Mouse (Mus musculus) neutrophil, adult 59 days (primary cell): ENCODE results near the gene Ifna6. TPM values are rescaled to one million over a fixed set of nuclear protein-coding genes. Genes with fewer than 3 reads are reported as not detected.

Experiments used
- total RNA-seq, 2 experiments: library from RNA; stranded (reverse); gene quantifications; 1 replicate in 1 of 2; 2 replicates in 1 of 2; pipeline ENCODE4 v1.2.4; 2023

Ifna6 gene
- not detected for total RNA-seq

DNA sequence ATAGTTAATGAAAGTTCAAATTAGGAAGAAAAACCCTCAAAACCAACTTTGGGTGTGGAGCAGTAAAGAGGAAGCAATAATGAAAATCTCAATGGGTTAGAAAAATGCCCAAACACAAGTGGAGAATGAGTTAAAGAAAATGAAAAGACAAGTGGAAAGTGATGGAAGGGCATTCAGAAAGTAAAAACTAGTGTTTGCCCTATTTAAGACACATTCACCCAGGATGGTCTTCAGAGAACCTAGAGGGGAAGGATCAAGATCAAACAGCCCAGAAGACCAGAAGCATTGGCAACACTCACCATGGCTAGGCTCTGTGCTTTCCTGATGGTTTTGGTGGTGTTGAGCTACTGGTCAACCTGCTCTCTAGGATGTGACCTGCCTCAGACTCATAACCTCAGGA lies at the start of gene Ifna6:
Gene Ifna6, plus strand, starts transcription at position 301 of the 400 bp plus-strand sequence.

DNA sequence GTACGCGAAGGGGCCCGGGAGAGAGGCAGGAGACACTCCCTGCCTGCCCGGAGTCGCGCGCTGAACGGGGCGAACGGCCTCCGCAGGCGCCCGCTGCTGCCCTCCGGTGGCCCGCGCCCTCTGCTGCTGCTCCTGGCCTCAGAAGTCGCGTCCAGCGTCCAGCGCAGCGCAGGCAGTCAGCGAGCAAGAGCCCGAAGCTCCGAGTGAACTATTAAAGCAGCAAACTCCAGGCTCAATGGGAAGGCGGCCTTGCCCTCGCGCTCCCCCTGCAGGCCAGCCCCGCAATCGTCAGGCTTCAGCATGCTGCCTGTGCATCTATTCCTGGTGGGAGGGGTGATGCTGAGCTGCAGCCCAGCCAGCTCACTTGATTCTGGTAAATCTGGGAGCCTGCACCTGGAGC lies 47.7 kb upstream of the Ifna6 start, which contains the start of gene Gm13272:
Gene Gm13272, plus strand, starts transcription at position 301 of the 400 bp plus-strand sequence.

DNA sequence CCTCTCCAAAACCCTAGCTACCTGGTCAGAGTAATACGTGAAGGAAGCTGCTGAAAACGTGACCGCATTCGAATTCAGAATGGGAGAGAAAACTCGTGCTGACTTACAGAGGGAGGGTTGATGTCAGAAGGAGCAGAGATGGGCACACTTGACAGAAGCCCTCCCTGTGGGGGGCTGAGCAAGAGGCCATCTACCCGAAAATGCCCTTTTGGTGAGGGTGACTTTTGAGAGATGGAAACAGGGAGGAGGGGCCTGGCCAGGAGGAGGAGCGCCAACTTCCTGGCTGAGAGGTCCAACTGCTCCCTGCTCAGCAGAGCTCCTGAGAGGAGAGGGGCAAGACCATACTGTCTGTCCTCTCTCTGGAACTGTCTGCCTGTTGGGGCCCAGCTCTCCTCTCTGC lies 45.4 kb upstream of the Ifna6 start, which contains the start of gene Ifnz:
Gene Ifnz, plus strand, starts transcription at position 301 of the 400 bp plus-strand sequence.

DNA sequence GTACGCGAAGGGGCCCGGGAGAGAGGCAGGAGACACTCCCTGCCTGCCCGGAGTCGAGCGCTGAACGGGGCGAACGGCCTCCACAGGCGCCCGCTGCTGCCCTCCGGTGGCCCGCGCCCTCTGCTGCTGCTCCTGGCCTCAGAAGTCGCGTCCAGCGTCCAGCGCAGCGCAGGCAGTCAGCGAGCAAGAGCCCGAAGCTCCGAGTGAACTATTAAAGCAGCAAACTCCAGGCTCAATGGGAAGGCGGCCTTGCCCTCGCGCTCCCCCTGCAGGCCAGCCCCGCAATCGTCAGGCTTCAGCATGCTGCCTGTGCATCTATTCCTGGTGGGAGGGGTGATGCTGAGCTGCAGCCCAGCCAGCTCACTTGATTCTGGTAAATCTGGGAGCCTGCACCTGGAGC lies 41.8 kb upstream of the Ifna6 start, which contains the start of gene Gm13276:
Gene Gm13276, plus strand, starts transcription at position 301 of the 400 bp plus-strand sequence.

DNA sequence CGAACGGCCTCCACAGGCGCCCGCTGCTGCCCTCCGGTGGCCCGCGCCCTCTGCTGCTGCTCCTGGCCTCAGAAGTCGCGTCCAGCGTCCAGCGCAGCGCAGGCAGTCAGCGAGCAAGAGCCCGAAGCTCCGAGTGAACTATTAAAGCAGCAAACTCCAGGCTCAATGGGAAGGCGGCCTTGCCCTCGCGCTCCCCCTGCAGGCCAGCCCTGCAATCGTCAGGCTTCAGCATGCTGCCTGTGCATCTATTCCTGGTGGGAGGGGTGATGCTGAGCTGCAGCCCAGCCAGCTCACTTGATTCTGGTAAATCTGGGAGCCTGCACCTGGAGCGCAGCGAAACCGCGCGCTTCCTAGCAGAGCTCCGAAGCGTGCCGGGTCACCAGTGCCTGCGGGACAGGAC lies 38.8 kb upstream of the Ifna6 start, which contains the start of gene Gm13277:
Gene Gm13277, plus strand, starts transcription at position 231 of the 400 bp plus-strand sequence.

DNA sequence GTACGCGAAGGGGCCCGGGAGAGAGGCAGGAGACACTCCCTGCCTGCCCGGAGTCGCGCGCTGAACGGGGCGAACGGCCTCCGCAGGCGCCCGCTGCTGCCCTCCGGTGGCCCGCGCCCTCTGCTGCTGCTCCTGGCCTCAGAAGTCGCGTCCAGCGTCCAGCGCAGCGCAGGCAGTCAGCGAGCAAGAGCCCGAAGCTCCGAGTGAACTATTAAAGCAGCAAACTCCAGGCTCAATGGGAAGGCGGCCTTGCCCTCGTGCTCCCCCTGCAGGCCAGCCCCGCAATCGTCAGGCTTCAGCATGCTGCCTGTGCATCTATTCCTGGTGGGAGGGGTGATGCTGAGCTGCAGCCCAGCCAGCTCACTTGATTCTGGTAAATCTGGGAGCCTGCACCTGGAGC lies 36.0 kb upstream of the Ifna6 start, which contains the start of gene Gm13278:
Gene Gm13278, plus strand, starts transcription at position 301 of the 400 bp plus-strand sequence.

DNA sequence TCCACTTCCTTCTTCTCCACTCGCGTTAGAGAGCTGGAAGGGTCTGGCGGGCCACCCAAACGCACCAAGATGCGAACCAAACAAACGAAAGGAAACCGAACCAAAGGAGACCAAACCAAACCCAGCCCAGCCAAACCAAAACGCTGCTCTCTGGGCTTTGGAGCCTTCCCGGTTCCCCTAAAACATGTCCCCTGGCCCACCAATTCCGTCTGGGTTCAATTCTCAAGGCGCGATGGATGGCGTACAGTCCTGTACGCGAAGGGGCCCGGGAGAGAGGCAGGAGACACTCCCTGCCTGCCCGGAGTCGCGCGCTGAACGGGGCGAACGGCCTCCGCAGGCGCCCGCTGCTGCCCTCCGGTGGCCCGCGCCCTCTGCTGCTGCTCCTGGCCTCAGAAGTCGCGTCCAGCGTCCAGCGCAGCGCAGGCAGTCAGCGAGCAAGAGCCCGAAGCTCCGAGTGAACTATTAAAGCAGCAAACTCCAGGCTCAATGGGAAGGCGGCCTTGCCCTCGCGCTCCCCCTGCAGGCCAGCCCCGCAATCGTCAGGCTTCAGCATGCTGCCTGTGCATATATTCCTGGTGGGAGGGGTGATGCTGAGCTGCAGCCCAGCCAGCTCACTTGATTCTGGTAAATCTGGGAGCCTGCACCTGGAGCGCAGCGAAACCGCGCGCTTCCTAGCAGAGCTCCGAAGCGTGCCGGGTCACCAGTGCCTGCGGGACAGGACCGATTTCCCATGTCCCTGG lies 33.1 kb upstream of the Ifna6 start, which contains the start of gene Gm13275:
Gene Gm13275, plus strand, starts transcription at position 552 of the 740 bp plus-strand sequence.

DNA sequence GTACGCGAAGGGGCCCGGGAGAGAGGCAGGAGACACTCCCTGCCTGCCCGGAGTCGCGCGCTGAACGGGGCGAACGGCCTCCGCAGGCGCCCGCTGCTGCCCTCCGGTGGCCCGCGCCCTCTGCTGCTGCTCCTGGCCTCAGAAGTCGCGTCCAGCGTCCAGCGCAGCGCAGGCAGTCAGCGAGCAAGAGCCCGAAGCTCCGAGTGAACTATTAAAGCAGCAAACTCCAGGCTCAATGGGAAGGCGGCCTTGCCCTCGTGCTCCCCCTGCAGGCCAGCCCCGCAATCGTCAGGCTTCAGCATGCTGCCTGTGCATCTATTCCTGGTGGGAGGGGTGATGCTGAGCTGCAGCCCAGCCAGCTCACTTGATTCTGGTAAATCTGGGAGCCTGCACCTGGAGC lies 30.1 kb upstream of the Ifna6 start, which contains the start of gene Gm13279:
Gene Gm13279, plus strand, starts transcription at position 301 of the 400 bp plus-strand sequence.

DNA sequence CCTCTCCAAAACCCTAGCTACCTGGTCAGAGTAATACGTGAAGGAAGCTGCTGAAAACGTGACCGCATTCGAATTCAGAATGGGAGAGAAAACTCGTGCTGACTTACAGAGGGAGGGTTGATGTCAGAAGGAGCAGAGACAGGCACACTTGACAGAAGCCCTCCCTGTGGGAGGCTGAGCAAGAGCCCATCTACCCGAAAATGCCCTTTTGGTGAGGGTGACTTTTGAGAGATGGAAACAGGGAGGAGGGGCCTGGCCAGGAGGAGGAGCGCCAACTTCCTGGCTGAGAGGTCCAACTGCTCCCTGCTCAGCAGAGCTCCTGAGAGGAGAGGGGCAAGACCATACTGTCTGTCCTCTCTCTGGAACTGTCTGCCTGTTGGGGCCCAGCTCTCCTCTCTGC lies 27.9 kb upstream of the Ifna6 start, which contains the start of gene Gm13285:
Gene Gm13285, plus strand, starts transcription at position 301 of the 400 bp plus-strand sequence.

DNA sequence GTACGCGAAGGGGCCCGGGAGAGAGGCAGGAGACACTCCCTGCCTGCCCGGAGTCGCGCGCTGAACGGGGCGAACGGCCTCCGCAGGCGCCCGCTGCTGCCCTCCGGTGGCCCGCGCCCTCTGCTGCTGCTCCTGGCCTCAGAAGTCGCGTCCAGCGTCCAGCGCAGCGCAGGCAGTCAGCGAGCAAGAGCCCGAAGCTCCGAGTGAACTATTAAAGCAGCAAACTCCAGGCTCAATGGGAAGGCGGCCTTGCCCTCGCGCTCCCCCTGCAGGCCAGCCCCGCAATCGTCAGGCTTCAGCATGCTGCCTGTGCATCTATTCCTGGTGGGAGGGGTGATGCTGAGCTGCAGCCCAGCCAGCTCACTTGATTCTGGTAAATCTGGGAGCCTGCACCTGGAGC lies 24.3 kb upstream of the Ifna6 start, which contains the start of gene Gm13287:
Gene Gm13287, plus strand, starts transcription at position 301 of the 400 bp plus-strand sequence.

DNA sequence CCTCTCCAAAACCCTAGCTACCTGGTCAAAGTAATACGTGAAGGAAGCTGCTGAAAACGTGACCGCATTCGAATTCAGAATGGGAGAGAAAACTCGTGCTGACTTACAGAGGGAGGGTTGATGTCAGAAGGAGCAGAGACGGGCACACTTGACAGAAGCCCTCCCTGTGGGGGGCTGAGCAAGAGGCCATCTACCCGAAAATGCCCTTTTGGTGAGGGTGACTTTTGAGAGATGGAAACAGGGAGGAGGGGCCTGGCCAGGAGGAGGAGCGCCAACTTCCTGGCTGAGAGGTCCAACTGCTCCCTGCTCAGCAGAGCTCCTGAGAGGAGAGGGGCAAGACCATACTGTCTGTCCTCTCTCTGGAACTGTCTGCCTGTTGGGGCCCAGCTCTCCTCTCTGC lies 22.0 kb upstream of the Ifna6 start, which contains the start of gene Gm13288:
Gene Gm13288, plus strand, starts transcription at position 301 of the 400 bp plus-strand sequence.

DNA sequence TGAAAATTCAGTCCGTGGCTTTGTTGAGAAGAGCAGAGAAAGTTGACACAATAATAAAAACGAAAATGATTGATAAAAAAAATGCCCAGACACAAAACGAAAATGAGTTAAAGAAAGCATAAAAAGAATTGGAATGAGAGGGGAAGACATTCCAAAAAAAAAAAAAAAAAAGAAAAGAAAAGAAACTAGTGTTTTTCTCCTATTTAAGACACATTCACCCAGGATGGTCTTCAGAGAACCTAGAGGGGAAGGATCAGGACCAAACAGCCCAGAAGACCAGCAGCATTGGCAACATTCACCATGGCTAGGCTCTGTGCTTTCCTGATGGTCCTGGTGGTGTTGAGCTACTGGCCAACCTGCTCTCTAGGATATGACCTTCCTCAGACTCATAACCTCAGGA lies 11.3 kb upstream of the Ifna6 start, which contains the start of gene Ifna7:
Gene Ifna7, plus strand, starts transcription at position 301 of the 400 bp plus-strand sequence.

DNA sequence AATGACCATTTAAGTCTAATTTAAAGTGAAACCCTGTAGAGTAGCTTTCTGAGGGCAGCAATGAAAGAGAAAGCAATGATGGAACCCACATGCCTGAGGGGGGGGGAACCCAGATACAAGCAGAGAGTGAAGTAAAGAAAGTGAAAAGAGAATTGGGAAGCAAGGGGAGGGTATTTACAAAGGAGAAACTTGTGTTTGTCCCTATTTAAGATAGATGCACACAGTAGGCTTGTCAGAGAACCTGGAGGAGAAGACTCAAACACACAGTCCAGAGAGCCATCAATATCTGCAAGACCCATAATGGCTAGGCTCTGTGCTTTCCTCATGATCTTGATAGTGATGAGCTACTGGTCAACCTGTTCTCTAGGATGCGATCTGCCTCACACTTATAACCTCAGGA lies 7.6 kb upstream of the Ifna6 start, which contains the start of gene Ifna11:
Gene Ifna11, plus strand, starts transcription at position 301 of the 400 bp plus-strand sequence.

DNA sequence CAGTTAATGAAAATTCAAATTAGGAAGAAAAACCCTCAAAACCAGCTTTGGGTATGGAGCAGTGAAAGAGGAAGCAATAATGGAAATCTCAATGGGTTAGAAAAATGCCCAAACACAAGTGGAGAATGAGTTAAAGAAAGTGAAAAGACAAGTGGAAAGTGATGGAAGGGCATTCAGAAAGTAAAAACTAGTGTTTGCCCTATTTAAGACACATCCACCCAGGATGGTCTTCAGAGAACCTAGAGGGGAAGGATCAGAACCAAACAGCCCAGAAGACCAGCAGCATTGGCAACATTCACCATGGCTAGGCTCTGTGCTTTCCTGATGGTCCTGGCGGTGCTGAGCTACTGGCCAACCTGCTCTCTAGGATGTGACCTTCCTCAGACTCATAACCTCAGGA lies 8.0 kb downstream of the Ifna6 start, which contains the start of gene Ifna5:
Gene Ifna5, plus strand, starts transcription at position 301 of the 400 bp plus-strand sequence.

DNA sequence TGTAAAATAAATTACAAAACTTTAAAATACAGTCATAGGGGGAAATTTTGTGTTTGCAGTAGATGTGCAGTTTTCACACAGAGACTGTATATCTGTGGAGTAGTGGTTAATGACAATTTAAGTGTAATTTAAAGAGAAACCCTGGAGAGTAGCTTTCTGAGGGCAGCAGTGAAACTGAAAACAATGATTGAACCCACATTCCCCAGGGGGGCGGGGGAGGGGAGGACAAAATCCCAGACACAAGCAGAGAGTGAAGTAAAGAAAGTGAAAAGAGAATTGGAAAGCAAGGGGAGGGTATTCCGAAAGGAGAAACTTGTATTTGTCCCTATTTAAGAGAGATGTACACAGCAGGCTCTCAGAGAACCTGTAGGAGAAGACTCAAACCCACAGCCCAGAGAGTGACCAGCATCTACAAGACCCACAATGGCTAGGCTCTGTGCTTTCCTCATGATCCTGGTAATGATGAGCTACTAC lies 14.3 kb downstream of the Ifna6 start, which contains the start of gene Ifna4:
Gene Ifna4, plus strand, starts transcription at position 424 of the 474 bp plus-strand sequence.

DNA sequence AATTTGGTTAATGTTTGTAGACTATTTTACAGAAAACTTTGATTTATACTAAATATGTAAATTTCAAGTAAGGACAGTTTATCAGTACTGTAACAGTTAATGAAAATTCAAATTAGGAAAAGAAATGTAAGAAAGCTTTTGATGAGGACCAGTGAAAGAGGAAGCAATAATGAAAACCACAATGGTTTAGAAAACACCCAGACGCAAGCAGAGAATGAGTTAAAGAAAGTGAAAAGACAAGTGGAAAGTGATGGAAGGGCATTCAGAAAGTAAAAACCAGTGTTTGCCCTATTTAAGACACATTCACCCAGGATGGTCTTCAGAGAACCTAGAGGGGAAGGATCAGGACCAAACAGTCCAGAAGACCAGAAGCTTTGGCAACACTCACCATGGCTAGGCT lies 22.5 kb downstream of the Ifna6 start, which contains the start of gene Ifna1:
Gene Ifna1, plus strand, starts transcription at position 390 of the 400 bp plus-strand sequence.

Other genes starting within 250 kb of the Ifna6 start
- not detected for gene Ifna9, start 235.0 kb upstream of the Ifna6 start, total RNA-seq
- not detected for gene Ifna12, start 224.0 kb upstream of the Ifna6 start, total RNA-seq
- gene C87499, start 193.0 kb upstream of the Ifna6 start, total RNA-seq, result not detected
- not detected for gene Ifna13, start 183.0 kb upstream of the Ifna6 start, total RNA-seq
- not detected for gene Ifna16, start 150.5 kb upstream of the Ifna6 start, total RNA-seq
- not detected for gene Ifna2, start 143.5 kb upstream of the Ifna6 start, total RNA-seq
- gene Ifnab, start 136.1 kb upstream of the Ifna6 start, total RNA-seq, result not detected
- gene Gm26566, start 105.6 kb upstream of the Ifna6 start, total RNA-seq, result under 1 TPM; 0.37 to 0.58 TPM
- gene Klhl9, start 105.0 kb upstream of the Ifna6 start, total RNA-seq, result 10 to 100 TPM; 49.2 to 57.1 TPM
- gene Gm13271, start 72.5 kb upstream of the Ifna6 start, total RNA-seq, result not detected
- not detected for gene Gm13283, start 67.3 kb upstream of the Ifna6 start, total RNA-seq
- gene Gm13290, start 53.6 kb upstream of the Ifna6 start, total RNA-seq, result under 1 TPM in 1 of 2 experiments, not detected in 1; 0.38 TPM
- not detected for gene Gm13289, start 50.5 kb upstream of the Ifna6 start, total RNA-seq
- not detected for gene Gm13272, start 47.6 kb upstream of the Ifna6 start, total RNA-seq
- not detected for gene Ifnz, start 45.3 kb upstream of the Ifna6 start, total RNA-seq
- gene Gm13276, start 41.7 kb upstream of the Ifna6 start, total RNA-seq, result not detected
- gene Gm13277, start 38.8 kb upstream of the Ifna6 start, total RNA-seq, result not detected
- gene Gm13278, start 35.9 kb upstream of the Ifna6 start, total RNA-seq, result not detected
- gene Gm13275, start 32.9 kb upstream of the Ifna6 start, total RNA-seq, result not detected
- gene Gm13279, start 30.0 kb upstream of the Ifna6 start, total RNA-seq, result not detected
- gene Gm13285, start 27.8 kb upstream of the Ifna6 start, total RNA-seq, result under 1 TPM in 1 of 2 experiments, not detected in 1; 0.36 TPM
- not detected for gene Gm13287, start 24.2 kb upstream of the Ifna6 start, total RNA-seq
- gene Gm13288, start 21.9 kb upstream of the Ifna6 start, total RNA-seq, result not detected
- gene Ifna7, start 11.2 kb upstream of the Ifna6 start, total RNA-seq, result not detected
- gene Ifna11, start 7.5 kb upstream of the Ifna6 start, total RNA-seq, result not detected
- not detected for gene Ifna5, start 8.1 kb downstream of the Ifna6 start, total RNA-seq
- not detected for gene Ifna4, start 14.4 kb downstream of the Ifna6 start, total RNA-seq
- not detected for gene Ifna1, start 22.7 kb downstream of the Ifna6 start, total RNA-seq
- not detected for gene Ifne, start 52.8 kb downstream of the Ifna6 start, total RNA-seq